Mouse (Mus musculus): ENCODE measurements around the gene Tceanc2. TPM values are rescaled to one million over a fixed set of nuclear protein-coding genes. Genes with fewer than 3 reads are reported as not detected.

The Tceanc2 gene
- polyA plus RNA-seq, 1 experiment from 2014 or later = 67.1 TPM

GRCm38 (mm10) chr4:107179561-107179960, 645 bp upstream of the Tceanc2 start:
- DNase-seq (ENCODE audit: low spot score) = no peak

- DNase-seq (ENCODE audit: low spot score) = peak; percentile 96
Observed at GRCm38 (mm10) chr4:107178182-107178829, 610 bp downstream of the Tceanc2 start, which contains the start of gene Tmem59. Gene Tmem59 (plus strand): TSS chr4:107178399.

DNA sequence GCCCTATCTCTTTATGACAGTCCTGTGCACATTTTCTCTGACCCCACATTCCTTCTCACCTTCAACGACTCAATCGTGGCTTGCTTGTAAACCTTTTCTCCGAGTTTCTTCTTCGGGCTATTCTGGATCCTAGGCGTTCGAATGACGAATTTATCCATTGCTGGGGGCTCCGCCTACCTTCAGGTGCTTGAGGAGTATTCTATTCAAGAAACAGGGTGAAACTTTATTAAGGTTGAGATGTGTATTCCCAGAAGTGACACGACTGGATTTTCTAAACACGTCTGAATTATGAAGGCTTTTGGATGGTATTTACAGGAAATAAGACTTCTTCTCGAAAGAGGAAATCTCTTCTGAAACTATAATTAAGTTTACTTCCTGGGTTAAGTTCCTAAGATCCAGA, 1.4 kb downstream of the Tceanc2 start:
- DNase-seq (ENCODE audit: low spot score) = no peak

DNA sequence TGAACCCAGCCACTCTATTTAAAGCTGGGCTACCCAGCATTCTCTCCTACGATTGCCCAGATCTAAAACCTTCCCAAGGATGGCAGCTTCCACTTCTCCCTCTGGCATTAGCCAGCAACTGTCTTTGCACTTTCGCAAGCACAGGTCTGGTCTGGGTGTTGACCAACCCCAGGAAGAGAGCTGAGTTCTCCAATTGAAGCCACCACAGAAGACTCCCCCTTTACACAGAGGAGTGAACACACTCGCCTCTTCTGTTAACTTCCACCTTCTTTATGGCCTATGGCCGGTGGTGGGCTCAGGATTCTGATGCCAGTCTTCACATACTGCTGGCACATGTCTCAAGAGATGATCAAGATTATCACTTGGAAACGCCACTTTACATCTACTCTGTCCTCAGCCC, 11.1 kb downstream of the Tceanc2 start:
- DNase-seq (ENCODE audit: low spot score) = no peak

DNA sequence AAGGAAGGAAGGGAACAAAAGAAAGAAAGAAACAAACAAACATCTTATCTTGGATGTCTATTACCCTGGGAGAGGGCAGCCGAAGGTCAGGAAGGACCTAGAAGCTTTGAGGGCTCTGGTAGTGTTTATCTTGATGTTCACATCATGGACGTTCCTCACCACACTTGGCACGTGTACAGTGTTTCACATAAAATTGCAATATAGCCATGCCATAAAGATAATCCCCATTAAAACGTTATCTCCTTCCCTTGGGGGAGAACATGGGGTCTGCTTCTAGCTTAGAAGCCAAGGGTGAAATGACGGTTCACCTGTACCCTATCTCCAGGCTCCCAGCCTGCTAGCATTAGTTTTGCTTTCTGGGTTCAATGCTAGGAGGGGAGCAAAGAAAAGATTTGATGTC, 12.2 kb downstream of the Tceanc2 start:
- no peak for DNase-seq (ENCODE audit: low spot score)

GRCm38 (mm10) chr4:107163756-107164587, 14.9 kb downstream of the Tceanc2 start:
- peak; percentile 80 for DNase-seq (ENCODE audit: low spot score)

GRCm38 (mm10) chr4:107163341-107163740, 15.6 kb downstream of the Tceanc2 start:
- DNase-seq (ENCODE audit: low spot score) = no peak

- no peak for DNase-seq (ENCODE audit: low spot score)
Observed at GRCm38 (mm10) chr4:107160181-107160580, 18.7 kb downstream of the Tceanc2 start.

DNA sequence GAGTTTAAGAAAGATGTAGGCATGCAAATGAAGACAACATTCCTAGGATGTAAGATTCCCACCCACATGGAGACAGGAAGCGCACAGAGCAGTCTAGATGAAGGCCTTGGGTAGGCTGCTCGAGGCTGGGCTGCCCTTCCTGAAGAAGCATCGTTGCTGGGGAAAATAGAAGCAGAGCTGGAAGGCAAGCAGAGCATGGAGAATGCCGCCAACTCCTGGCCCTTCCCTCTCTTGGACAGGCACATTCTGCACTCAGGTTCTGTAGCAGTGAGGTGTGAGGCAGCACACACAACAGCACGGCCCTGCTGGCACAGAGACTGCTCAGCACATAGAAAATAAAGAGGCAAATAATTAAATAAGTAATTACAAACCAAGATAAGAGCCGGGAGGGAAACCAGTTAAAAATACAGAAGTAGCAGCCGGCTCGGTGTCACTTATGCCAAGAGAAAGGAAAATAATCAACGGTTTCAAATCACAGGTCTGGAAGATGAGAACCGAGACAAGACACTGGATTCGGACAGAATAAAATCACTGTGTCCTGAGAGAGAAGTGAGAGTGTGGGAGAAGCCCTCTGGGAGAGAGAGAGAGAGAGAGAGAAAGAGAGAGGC, 19.6 kb downstream of the Tceanc2 start:
- no peak for DNase-seq (ENCODE audit: low spot score)

- no peak for DNase-seq (ENCODE audit: low spot score)
Observed at GRCm38 (mm10) chr4:107156983-107157401, 21.9 kb downstream of the Tceanc2 start.

DNA sequence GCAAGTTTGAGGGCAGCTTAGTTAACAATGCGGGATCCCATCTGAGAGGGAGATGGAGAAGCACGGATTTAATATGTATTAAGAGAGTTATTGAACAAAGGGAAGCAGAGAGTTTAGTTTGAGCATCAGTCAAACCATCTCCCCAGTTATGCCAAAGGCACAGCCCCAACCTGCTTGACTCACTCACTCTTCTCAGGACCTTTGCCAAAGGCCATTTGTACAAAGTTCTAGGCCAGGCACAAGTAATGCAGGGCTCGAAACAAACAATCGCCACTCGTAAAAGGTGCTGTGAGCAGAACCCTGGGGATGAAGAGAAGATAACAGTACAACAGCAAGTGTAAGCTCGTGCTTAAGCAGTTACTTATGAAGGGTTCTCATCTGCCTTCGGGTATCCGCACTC, 26.3 kb downstream of the Tceanc2 start:
- no peak for DNase-seq (ENCODE audit: low spot score)

DNA sequence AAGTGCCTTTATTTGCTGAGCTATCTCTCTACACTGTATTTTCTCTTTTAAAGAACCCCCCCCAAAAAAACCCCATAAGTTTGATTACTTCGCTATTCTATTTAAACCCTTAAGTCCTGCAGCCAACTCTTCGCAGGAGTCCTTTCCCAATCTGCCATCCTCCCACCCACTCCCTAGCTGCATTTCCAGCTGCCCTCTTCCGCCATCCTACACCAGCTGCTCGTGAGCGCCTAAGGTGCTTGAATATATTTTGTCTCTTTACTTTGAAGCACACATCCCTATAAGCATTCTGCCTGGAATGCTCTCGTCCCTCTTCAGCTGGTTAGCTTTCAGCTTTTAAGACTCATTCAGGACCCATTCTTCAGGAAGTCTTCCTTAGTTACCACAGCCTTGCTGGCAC, 27.9 kb downstream of the Tceanc2 start:
- DNase-seq (ENCODE audit: low spot score) = no peak

GRCm38 (mm10) chr4:107143511-107143910, 35.4 kb downstream of the Tceanc2 start:
- DNase-seq (ENCODE audit: low spot score) = no peak

- DNase-seq (ENCODE audit: low spot score) = no peak
Observed at GRCm38 (mm10) chr4:107139836-107140631, 38.9 kb downstream of the Tceanc2 start.

GRCm38 (mm10) chr4:107138948-107139835, 39.7 kb downstream of the Tceanc2 start:
- DNase-seq (ENCODE audit: low spot score) = no peak

GRCm38 (mm10) chr4:107136531-107136930, 42.4 kb downstream of the Tceanc2 start:
- no peak for DNase-seq (ENCODE audit: low spot score)

- no peak for DNase-seq (ENCODE audit: low spot score)
Observed at GRCm38 (mm10) chr4:107135663-107136062, 43.3 kb downstream of the Tceanc2 start.

GRCm38 (mm10) chr4:107134891-107135290, 44.0 kb downstream of the Tceanc2 start:
- DNase-seq (ENCODE audit: low spot score) = no peak

- peak; percentile 60 for DNase-seq (ENCODE audit: low spot score)
Observed at GRCm38 (mm10) chr4:107130534-107130933, 48.4 kb downstream of the Tceanc2 start.

- no peak for DNase-seq (ENCODE audit: low spot score)
Observed at GRCm38 (mm10) chr4:107129373-107129772, 49.5 kb downstream of the Tceanc2 start.
